Comparison of ENCODE assay signal across 8 mouse cellular contexts in the genomic region with DNA sequence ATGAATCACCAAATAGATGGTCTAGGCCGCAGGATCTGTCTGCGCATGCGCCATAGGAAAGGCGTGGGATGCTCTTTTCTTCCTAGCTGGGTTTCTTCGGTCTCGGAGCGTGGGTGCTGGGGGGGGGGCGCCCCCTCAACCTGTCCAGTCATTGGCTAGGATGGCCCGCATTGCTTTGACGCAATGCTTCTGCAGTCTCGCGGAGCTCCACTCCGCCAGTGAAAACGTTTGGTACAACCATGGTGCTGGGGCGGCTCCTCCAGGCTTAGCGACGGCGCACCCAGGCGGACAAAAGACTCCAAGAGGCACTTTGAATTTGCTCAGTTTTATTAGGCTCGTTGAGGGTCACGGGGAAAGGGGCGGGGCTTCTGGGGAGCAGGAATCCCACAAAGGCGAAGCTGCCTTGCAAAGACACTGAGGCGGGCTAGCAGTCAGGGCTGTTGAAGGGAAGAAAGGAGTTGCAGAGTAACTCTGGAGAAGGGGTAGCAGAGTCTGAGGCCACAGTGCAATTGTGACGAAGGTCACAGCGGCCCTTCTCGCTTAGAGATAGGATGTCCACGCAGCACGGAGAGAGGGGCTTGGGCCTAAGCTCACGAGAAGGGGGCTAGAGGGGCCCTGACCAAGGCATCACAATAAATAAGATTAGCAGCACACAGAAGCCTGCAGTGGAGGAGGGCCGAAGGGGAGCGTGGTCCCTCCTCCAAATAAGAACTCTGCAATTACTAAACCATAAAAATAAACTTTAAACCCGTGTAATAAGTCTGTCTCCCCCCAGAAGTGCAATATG. TPM values are rescaled to one million over a fixed set of nuclear protein-coding genes. Genes with fewer than 3 reads are reported as not detected.
DNase-seq lines count a peak whose midpoint lies in the region; ATAC-seq and TF ChIP-seq lines count a peak whose summit lies in the region.

No protein-coding gene starts in this region.

- peak overlapping the region; percentile 65 for H3K9ac ChIP-seq in heart, embryonic 11.5 days (ENCODE audit: low read depth, low read length)
- H3K9ac ChIP-seq in kidney, embryonic 15.5 days: peak overlapping the region; percentile 29; the same call in 1 of the 2 replicates
- peak overlapping the region; percentile 26 for H3K9ac ChIP-seq in limb, embryonic 15.5 days
- peak overlapping the region; percentile 48; the same call in 1 of the 2 replicates for H3K9ac ChIP-seq in midbrain, postnatal 0 days (replicated peaks; ENCODE audit: low read length, poor library complexity, severe bottlenecking)

- TF ChIP-seq CTCF in midbrain, postnatal 0 days (IDR thresholded peaks at IDR 0.05): peak; percentile 41

- peak overlapping the region; percentile 66 for H3K4me3 ChIP-seq in erythroblast, embryonic 14.5 days (replicated peaks)
- H3K4me3 ChIP-seq in heart, embryonic 11.5 days (ENCODE audit: low read depth, low read length): peak overlapping the region; percentile 30
- peak overlapping the region; percentile 31 for H3K4me3 ChIP-seq in kidney, embryonic 15.5 days (replicated peaks)
- H3K4me3 ChIP-seq in limb, embryonic 15.5 days: peak overlapping the region; percentile 31
- H3K4me3 ChIP-seq in midbrain, postnatal 0 days (ENCODE audit: low read depth, low read length): no peak overlapping the region

- H3K9me3 ChIP-seq in erythroblast, embryonic 14.5 days (ENCODE audit: control insufficient read depth, low read length): no peaks in the 10 kb centered on the region
- H3K9me3 ChIP-seq in heart, embryonic 11.5 days (replicated peaks; ENCODE audit: control insufficient read depth, low read length): no peaks in the 10 kb centered on the region
- no peaks in the 10 kb centered on the region for H3K9me3 ChIP-seq in kidney, embryonic 15.5 days (replicated peaks)
- no peaks in the 10 kb centered on the region for H3K9me3 ChIP-seq in limb, embryonic 15.5 days
- no peaks in the 10 kb centered on the region for H3K9me3 ChIP-seq in midbrain, postnatal 0 days (ENCODE audit: low read length)

- H3K27ac ChIP-seq in heart, embryonic 11.5 days (ENCODE audit: low read depth, low read length): peak overlapping the region; percentile 88
- peak overlapping the region; percentile 95 for H3K27ac ChIP-seq in kidney, embryonic 15.5 days
- H3K27ac ChIP-seq in limb, embryonic 15.5 days: peak overlapping the region; percentile 91
- peak overlapping the region; percentile 91 for H3K27ac ChIP-seq in midbrain, postnatal 0 days (ENCODE audit: low read depth, low read length)

- peak; percentile 95 for ATAC-seq in heart, embryonic 11.5 days (replicated peaks; ENCODE audit: insufficient number of reproducible peaks, low FRiP score, low TSS enrichment)
- peak; percentile 99 for ATAC-seq in kidney, embryonic 15.5 days (replicated peaks; ENCODE audit: low FRiP score)
- ATAC-seq in limb, embryonic 15.5 days (ENCODE audit: insufficient number of reproducible peaks, low FRiP score, low TSS enrichment, low read depth): peak; percentile 99
- peak; percentile 98 for ATAC-seq in midbrain, postnatal 0 days (ENCODE audit: low FRiP score)

- H3K4me1 ChIP-seq in erythroblast, embryonic 14.5 days (ENCODE audit: control insufficient read depth): peaks cover 13% of the 10 kb centered on the region
- H3K4me1 ChIP-seq in heart, embryonic 11.5 days (ENCODE audit: control insufficient read depth, insufficient read depth, low read length): 0 out of 2 replicates have a peak, but pooled peaks cover 3% of the 10 kb centered on the region
- H3K4me1 ChIP-seq in kidney, embryonic 15.5 days: peaks cover 10% of the 10 kb centered on the region
- H3K4me1 ChIP-seq in limb, embryonic 15.5 days: 0 out of 2 replicates have a peak, but pooled peaks cover 4% of the 10 kb centered on the region
- H3K4me1 ChIP-seq in midbrain, postnatal 0 days (ENCODE audit: insufficient read depth, low read length): peaks cover 2% of the 10 kb centered on the region; the same call in 1 of the 2 replicates

- WGBS in heart, embryonic 11.5 days (ENCODE audit: insufficient replicate concordance): 12% methylated on average over 33 of the region's 33 CpGs
- WGBS in kidney, embryonic 15.5 days: 7% methylated on average over 33 of the region's 33 CpGs
- 18% methylated on average over 33 of the region's 33 CpGs for WGBS in limb, embryonic 15.5 days
- 12% methylated on average over 33 of the region's 33 CpGs for WGBS in midbrain, postnatal 0 days

- peak overlapping the region; percentile 65 for H3K4me2 ChIP-seq in heart, embryonic 11.5 days
- peak overlapping the region; percentile 56 for H3K4me2 ChIP-seq in kidney, embryonic 15.5 days
- peak overlapping the region; percentile 42 for H3K4me2 ChIP-seq in limb, embryonic 15.5 days
- peak overlapping the region; percentile 30; the same call in 1 of the 2 replicates for H3K4me2 ChIP-seq in midbrain, postnatal 0 days (ENCODE audit: low read depth, low read length, poor library complexity, severe bottlenecking)

- H3K36me3 ChIP-seq in erythroblast, embryonic 14.5 days (ENCODE audit: control insufficient read depth): peaks cover 7% of the 10 kb centered on the region
- H3K36me3 ChIP-seq in heart, embryonic 11.5 days (ENCODE audit: control insufficient read depth, insufficient read depth, low read length): peaks cover 3% of the 10 kb centered on the region
- peaks cover 26% of the 10 kb centered on the region for H3K36me3 ChIP-seq in kidney, embryonic 15.5 days
- 0 out of 2 replicates have a peak, but pooled peaks cover 10% of the 10 kb centered on the region for H3K36me3 ChIP-seq in limb, embryonic 15.5 days
- H3K36me3 ChIP-seq in midbrain, postnatal 0 days (ENCODE audit: insufficient read depth, low read length): 0 out of 2 replicates have a peak, but pooled peaks cover 2% of the 10 kb centered on the region

- H3K27me3 ChIP-seq in erythroblast, embryonic 14.5 days (ENCODE audit: control insufficient read depth): peaks cover 6% of the 10 kb centered on the region; the same call in 1 of the 2 replicates
- peaks cover 19% of the 10 kb centered on the region for H3K27me3 ChIP-seq in heart, embryonic 11.5 days (ENCODE audit: control insufficient read depth, insufficient read depth, low read length)
- H3K27me3 ChIP-seq in kidney, embryonic 15.5 days: peaks cover 49% of the 10 kb centered on the region
- H3K27me3 ChIP-seq in limb, embryonic 15.5 days: peaks cover 34% of the 10 kb centered on the region
- H3K27me3 ChIP-seq in midbrain, postnatal 0 days (ENCODE audit: insufficient read depth, low read length): 0 out of 2 replicates have a peak, but pooled peaks cover 4% of the 10 kb centered on the region

- DNase-seq in CD4-positive helper T cell, adult 2 months (ENCODE audit: low read depth, low spot score): peak; percentile 94
- DNase-seq in brain, embryonic 18.5 days (ENCODE audit: low read depth, low spot score): peak; percentile 89
- peak; percentile 96 for DNase-seq in midbrain, postnatal 0 days (ENCODE audit: low spot score)
- DNase-seq in spleen, postnatal 10 days (ENCODE audit: low spot score in 2 of 2): peak; percentile 48 to 81

RNA-seq across cellular contexts. Expression of gene Tspyl2, which starts 5.5 kb away (rescaled TPM):
- 0.21 and 0.28 TPM in 2 replicates for polyA plus RNA-seq in erythroblast, embryonic 14.5 days (2012)
- 15.7 and 19.0 TPM in 2 replicates for polyA plus RNA-seq in heart, embryonic 11.5 days (2014; fragmentation: Nextera tagmentation; extraction: Ambion mirVana)
- 30.3 and 35.4 TPM in 2 replicates for polyA plus RNA-seq in kidney, embryonic 15.5 days (2015; fragmentation: Nextera tagmentation; extraction: Ambion mirVana)
- polyA plus RNA-seq in limb, embryonic 15.5 days (2015; fragmentation: Nextera tagmentation; extraction: Ambion mirVana): 31.9 and 34.7 TPM in 2 replicates
- 29.1 and 42.2 TPM in 2 replicates for total RNA-seq in midbrain, postnatal 0 days (2014; rRNA removed)
- 50.2 and 56.8 TPM in 2 replicates for polyA plus RNA-seq in midbrain, postnatal 0 days (2015; fragmentation: Nextera tagmentation; extraction: Ambion mirVana)

RNA-seq across cellular contexts. Expression of gene Kantr, which starts 9.4 kb away (rescaled TPM):
- 0.01 TPM in 1 of 2 replicates, not detected in the other for polyA plus RNA-seq in erythroblast, embryonic 14.5 days (2012)
- 9.7 and 13.8 TPM in 2 replicates for polyA plus RNA-seq in heart, embryonic 11.5 days (2014; fragmentation: Nextera tagmentation; extraction: Ambion mirVana)
- polyA plus RNA-seq in kidney, embryonic 15.5 days (2015; fragmentation: Nextera tagmentation; extraction: Ambion mirVana): 16.8 and 17.8 TPM in 2 replicates
- polyA plus RNA-seq in limb, embryonic 15.5 days (2015; fragmentation: Nextera tagmentation; extraction: Ambion mirVana): 11.4 and 15.1 TPM in 2 replicates
- total RNA-seq in midbrain, postnatal 0 days (2014; rRNA removed): 17.2 and 25.3 TPM in 2 replicates
- 34.1 and 35.3 TPM in 2 replicates for polyA plus RNA-seq in midbrain, postnatal 0 days (2015; fragmentation: Nextera tagmentation; extraction: Ambion mirVana)

RNA-seq across cellular contexts. Expression of gene Gpr173, which starts 31.8 kb away (rescaled TPM):
- polyA plus RNA-seq in erythroblast, embryonic 14.5 days (2012): not detected in 2 replicates
- 3.0 and 4.2 TPM in 2 replicates for polyA plus RNA-seq in heart, embryonic 11.5 days (2014; fragmentation: Nextera tagmentation; extraction: Ambion mirVana)
- polyA plus RNA-seq in kidney, embryonic 15.5 days (2015; fragmentation: Nextera tagmentation; extraction: Ambion mirVana): 3.8 and 4.2 TPM in 2 replicates
- polyA plus RNA-seq in limb, embryonic 15.5 days (2015; fragmentation: Nextera tagmentation; extraction: Ambion mirVana): 2.3 and 4.3 TPM in 2 replicates
- total RNA-seq in midbrain, postnatal 0 days (2014; rRNA removed): 32.1 and 33.3 TPM in 2 replicates
- polyA plus RNA-seq in midbrain, postnatal 0 days (2015; fragmentation: Nextera tagmentation; extraction: Ambion mirVana): 6.8 and 7.2 TPM in 2 replicates

Comparison
In these comparisons a context has a peak if more than half of its experiments do, and no peak if none do; other contexts are left out.
1. RNA of gene Tspyl2, which starts 5.5 kb away (polyA plus RNA-seq): 50.2 to 56.8 TPM in midbrain, postnatal 0 days, 30.3 to 35.4 TPM in kidney, embryonic 15.5 days, 31.9 to 34.7 TPM in limb, embryonic 15.5 days and 15.7 to 19.0 TPM in heart, embryonic 11.5 days; 0.21 to 0.28 TPM in erythroblast, embryonic 14.5 days; every median in the first group is over 10 times any median in the second.
2. RNA of gene Kantr, which starts 9.4 kb away (polyA plus RNA-seq): 34.1 to 35.3 TPM in midbrain, postnatal 0 days, 16.8 to 17.8 TPM in kidney, embryonic 15.5 days, 11.4 to 15.1 TPM in limb, embryonic 15.5 days and 9.7 to 13.8 TPM in heart, embryonic 11.5 days; 0.01 TPM in erythroblast, embryonic 14.5 days; every median in the first group is over 10 times any median in the second.
3. Peak in every context shown above with its lines, with median percentiles within 50 percentile points of each other: DNase-seq, ATAC-seq, H3K27ac ChIP-seq, H3K4me2 ChIP-seq and H3K9ac ChIP-seq.